Mouse (Mus musculus): ENCODE results near the gene Pthlh. TPM values are rescaled to one million over a fixed set of nuclear protein-coding genes. Genes with fewer than 3 reads are reported as not detected.
"Not testable (repeated sequence)": the region's sequence is repeated elsewhere in the genome, so short reads cannot be mapped to it uniquely, and the experiment has no call there.

Pthlh gene
- polyA plus RNA-seq (2012; rRNA removed) = 0.27 and 0.41 TPM in 2 replicates

DNA sequence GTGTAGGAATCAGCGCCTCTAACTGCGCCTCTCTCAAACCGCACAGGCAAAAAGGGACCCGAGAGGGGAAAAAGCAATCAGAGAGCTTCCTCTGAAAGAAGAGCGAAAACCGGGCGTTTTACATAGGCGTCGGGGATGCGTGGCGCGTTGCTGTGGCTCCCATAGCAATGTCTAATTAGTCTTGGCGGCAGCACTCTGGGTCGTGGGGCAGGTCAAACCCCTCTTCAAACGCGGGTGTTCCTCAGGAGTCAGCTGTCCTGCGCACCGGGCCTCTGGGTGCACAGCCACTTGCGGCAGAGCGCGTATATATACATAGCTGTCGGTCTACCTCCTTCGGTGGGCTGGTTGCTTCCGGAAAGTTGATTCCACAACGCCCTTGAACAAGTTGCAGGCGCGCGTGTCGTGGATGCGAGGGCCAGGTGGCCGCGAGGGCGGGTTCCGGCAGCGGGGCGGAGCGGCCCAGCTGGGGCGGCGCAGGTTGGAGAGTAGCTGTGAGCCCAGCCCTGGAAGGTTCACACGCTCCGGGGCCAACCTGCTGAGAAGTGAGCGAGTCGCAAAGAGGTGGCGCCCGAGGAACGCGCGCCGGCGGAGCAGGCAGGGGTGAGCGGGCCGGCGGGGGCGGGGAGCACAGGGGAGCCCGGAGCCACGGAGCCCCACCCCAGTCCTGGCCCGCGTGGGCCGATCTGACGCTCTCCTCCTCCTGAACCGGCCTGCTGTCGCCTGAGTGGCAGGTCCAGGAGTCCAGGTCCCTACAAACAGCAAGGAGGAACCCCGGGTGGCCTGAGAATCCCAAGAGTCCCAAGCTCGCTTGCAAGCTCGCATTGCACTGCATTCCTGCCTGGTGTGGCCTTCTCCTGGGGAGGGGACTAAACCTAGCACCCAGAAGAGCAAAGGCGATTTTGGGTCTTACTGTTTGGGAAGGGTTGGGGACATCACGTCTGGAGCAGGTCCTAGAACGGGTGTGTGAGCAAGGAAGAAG lies at the start of gene Pthlh:
Gene Pthlh, minus strand, starts transcription at position 597 of the 979 bp plus-strand sequence.
- H3K27ac ChIP-seq (ENCODE audit: insufficient read depth, low read depth, low read length) = no peak within 1 kb of the TSS
- peaks cover 3% of the 10 kb centered on the region; the same call in 1 of the 2 replicates for H3K4me1 ChIP-seq (ENCODE audit: control insufficient read depth, insufficient read depth, low read length)
- DNase-seq = peak; percentile 71
- H3K36me3 ChIP-seq (ENCODE audit: control insufficient read depth, insufficient read depth, low read length) = no peaks in the 10 kb centered on the region
- TF ChIP-seq CTCF (conservative IDR thresholded peaks at IDR 0.05; ENCODE audit: insufficient read depth, insufficient read length, low read depth, low read length) = 0 out of 2 replicates have a peak, but pooled peaks have one; percentile 14
- no peak for TF ChIP-seq POLR2A (IDR thresholded peaks at IDR 0.05; ENCODE audit: low read depth, low read length)
- H3K4me3 ChIP-seq (ENCODE audit: insufficient read depth, low read depth, low read length) = peak within 1 kb of the TSS; percentile 21
- 1% methylated on average over 68 of the region's 68 CpGs for WGBS
- peaks cover 2% of the 10 kb centered on the region; the same call in 1 of the 2 replicates for H3K27me3 ChIP-seq (replicated peaks; ENCODE audit: control insufficient read depth, insufficient read depth, low read length)

DNA sequence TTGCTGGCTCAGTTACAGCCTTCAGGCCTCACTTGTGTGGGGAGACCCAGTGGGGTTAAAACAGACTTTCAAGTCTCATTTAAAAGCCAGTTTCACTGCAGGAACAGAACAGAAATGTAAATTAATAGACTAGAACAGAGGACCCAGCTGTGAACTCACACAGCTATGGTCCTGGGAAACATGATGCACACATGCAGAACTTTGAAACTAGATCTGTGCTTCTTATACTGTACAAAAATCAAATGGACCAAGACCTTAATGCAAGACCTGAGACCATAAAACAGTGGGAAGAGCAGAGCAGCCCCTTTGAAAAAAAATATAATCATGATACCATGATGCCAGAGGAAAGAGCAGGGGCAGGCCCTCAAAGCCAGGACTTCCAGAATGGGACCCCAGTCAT lies 49.3 kb upstream of the Pthlh start:
- Histone ChIP-seq H3K36me3 (ENCODE audit: control insufficient read depth, insufficient read depth, low read length) (no peaks in the 10 kb centered on the region), H3K27ac (ENCODE audit: insufficient read depth, low read depth, low read length) (no peak overlapping the region), H3K27me3 (replicated peaks; ENCODE audit: control insufficient read depth, insufficient read depth, low read length) (no peaks in the 10 kb centered on the region), H3K4me3 (ENCODE audit: insufficient read depth, low read depth, low read length) (no peak overlapping the region), H3K4me1 (ENCODE audit: control insufficient read depth, insufficient read depth, low read length) (no peaks in the 10 kb centered on the region)
- DNase-seq = no peak
- TF ChIP-seq POLR2A (IDR thresholded peaks at IDR 0.05; ENCODE audit: low read depth, low read length) (no peak), CTCF (conservative IDR thresholded peaks at IDR 0.05; ENCODE audit: insufficient read depth, insufficient read length, low read depth, low read length) (no peak)

DNA sequence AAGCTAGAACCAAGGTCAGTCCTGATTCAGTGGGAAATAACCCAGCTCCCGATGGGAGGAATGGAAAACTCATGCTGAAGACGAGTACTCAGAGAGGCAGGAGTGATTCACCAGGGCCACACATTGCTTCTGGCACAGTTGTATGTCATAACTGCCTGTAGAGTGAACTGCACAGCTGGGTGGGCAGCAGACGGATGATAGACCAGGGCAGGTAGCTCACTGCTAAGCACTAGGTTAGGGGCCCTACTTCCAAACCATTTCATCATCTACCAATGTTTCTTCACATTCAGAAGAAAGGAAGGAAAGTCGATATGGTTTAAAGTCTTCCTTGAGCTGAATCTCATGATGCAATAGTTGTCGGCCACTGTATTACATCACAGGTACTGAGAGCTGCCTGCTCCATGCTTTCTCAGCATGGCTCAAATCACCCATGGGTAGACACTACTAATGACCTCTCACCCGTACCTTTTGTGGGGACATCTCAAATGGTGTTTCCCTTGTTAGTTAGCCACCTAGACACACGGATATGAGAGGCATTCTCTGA lies 46.5 kb upstream of the Pthlh start:
- no peak overlapping the region for H3K4me3 ChIP-seq (ENCODE audit: insufficient read depth, low read depth, low read length)
- 78% methylated on average over 7 of the region's 7 CpGs for WGBS
- DNase-seq = no peak

DNA sequence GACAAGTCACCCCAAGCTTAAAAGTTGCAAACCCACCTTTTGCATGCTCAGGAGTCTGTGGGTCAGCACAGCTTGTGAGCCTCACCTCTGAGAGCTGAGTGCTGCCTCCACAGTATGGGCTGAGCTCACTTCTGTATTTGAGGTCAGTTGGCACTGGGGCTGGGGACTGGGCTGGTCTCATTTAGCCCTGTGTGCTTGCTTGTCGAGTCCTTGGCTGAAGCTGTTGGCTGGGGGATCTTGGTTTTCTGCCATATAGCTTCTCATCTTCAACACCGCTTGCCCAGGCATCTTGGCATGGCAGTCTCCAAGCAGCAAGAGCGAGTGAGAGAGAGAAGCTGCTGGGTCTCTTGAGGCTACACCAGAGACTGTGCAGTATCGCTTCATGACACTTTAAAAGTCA lies 46.1 kb upstream of the Pthlh start:
- no peak overlapping the region for H3K4me3 ChIP-seq (ENCODE audit: insufficient read depth, low read depth, low read length)
- no peak for DNase-seq
- WGBS = 85% methylated on average over 4 of the region's 4 CpGs

More for the DNA sequence above, 46.5 kb upstream of the Pthlh start:
- H3K36me3 ChIP-seq (ENCODE audit: control insufficient read depth, insufficient read depth, low read length) = no peaks in the 10 kb centered on the region
- TF ChIP-seq CTCF (conservative IDR thresholded peaks at IDR 0.05; ENCODE audit: insufficient read depth, insufficient read length, low read depth, low read length) = no peak
- no peak for TF ChIP-seq POLR2A (IDR thresholded peaks at IDR 0.05; ENCODE audit: low read depth, low read length)
- H3K27me3 ChIP-seq (replicated peaks; ENCODE audit: control insufficient read depth, insufficient read depth, low read length) = no peaks in the 10 kb centered on the region
- H3K4me1 ChIP-seq (ENCODE audit: control insufficient read depth, insufficient read depth, low read length) = no peaks in the 10 kb centered on the region
- H3K27ac ChIP-seq (ENCODE audit: insufficient read depth, low read depth, low read length) = no peak overlapping the region

DNA sequence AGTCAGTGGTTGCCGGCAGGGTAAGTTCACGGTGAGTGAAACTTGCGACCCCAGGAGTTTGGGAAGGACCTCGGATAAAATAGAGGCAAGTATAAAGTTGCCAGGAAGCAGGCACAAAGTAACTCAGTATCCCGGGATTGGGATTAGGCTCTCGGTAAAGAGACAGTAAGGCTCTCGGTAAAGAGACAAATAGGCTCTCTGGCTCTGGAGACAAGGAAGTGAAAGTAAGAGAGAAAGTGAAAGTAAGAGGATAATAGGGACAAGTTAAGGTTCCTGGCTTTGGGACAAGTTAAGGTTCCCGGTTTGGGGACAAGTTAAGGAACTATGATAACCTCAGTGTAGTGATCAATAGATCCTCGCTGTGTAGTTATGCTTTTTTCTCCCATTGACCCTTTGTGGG lies 40.3 kb upstream of the Pthlh start:
- not testable (repeated sequence) for H3K36me3 ChIP-seq (ENCODE audit: control insufficient read depth, insufficient read depth, low read length); H3K27ac ChIP-seq (ENCODE audit: insufficient read depth, low read depth, low read length); H3K4me1 ChIP-seq (ENCODE audit: control insufficient read depth, insufficient read depth, low read length); H3K4me3 ChIP-seq (ENCODE audit: insufficient read depth, low read depth, low read length); H3K27me3 ChIP-seq (replicated peaks; ENCODE audit: control insufficient read depth, insufficient read depth, low read length)
- DNase-seq = peak; percentile 32
- 85% methylated on average over 8 of the region's 9 CpGs for WGBS

More for the DNA sequence above, 46.1 kb upstream of the Pthlh start:
- TF ChIP-seq POLR2A (IDR thresholded peaks at IDR 0.05; ENCODE audit: low read depth, low read length) = no peak
- TF ChIP-seq CTCF (conservative IDR thresholded peaks at IDR 0.05; ENCODE audit: insufficient read depth, insufficient read length, low read depth, low read length) = no peak
- Histone ChIP-seq H3K27ac (ENCODE audit: insufficient read depth, low read depth, low read length) (no peak overlapping the region), H3K27me3 (replicated peaks; ENCODE audit: control insufficient read depth, insufficient read depth, low read length) (no peaks in the 10 kb centered on the region), H3K36me3 (ENCODE audit: control insufficient read depth, insufficient read depth, low read length) (no peaks in the 10 kb centered on the region), H3K4me1 (ENCODE audit: control insufficient read depth, insufficient read depth, low read length) (no peaks in the 10 kb centered on the region)

DNA sequence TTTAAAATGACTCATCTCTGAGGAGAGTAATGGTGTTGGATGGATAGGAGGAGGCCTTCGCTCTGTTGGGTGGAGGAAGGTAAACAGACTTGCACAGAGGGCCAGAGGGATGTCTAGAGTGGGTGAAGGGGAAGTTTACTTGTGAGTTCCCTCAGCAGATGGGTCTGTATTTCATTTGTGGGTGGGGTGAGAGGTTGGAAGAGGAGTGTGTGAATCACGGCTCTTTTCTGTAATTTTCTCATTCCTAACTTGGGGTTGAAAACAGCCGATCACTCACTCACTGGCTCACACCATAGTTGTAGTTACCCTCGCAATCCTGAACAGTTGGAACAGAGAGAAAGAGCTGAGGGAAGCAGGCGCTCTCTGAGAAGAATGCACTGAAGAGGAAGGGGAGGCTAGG lies 35.6 kb upstream of the Pthlh start:
- no peak for DNase-seq
- no peak for TF ChIP-seq CTCF (conservative IDR thresholded peaks at IDR 0.05; ENCODE audit: insufficient read depth, insufficient read length, low read depth, low read length)
- no peak for TF ChIP-seq POLR2A (IDR thresholded peaks at IDR 0.05; ENCODE audit: low read depth, low read length)
- Histone ChIP-seq H3K27me3 (replicated peaks; ENCODE audit: control insufficient read depth, insufficient read depth, low read length) (no peaks in the 10 kb centered on the region), H3K36me3 (ENCODE audit: control insufficient read depth, insufficient read depth, low read length) (no peaks in the 10 kb centered on the region), H3K27ac (ENCODE audit: insufficient read depth, low read depth, low read length) (no peak overlapping the region), H3K4me3 (ENCODE audit: insufficient read depth, low read depth, low read length) (no peak overlapping the region), H3K4me1 (ENCODE audit: control insufficient read depth, insufficient read depth, low read length) (no peaks in the 10 kb centered on the region)
- WGBS = 82% methylated on average over 5 of the region's 5 CpGs

DNA sequence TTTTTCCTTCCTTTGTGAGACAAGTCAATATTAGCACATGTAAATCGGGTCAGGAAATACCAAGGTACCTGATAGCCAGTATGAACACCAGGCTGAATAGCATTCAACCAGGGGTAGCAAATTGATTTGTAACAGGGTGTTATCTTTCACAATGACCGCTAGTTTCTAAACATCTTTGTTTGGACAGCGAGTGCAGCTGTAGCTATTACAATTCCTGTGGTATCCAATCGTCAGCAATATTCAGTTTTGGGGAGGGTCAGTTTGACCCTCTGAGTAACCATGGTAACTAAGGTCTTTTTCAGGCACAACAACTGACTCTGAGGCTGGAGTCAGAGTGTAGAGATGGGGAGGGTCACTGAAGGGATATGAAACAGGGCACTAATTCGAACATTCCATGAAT lies 15.3 kb upstream of the Pthlh start:
- no peak overlapping the region for H3K27ac ChIP-seq (ENCODE audit: insufficient read depth, low read depth, low read length)
- 35% methylated on average over 5 of the region's 5 CpGs for WGBS
- no peaks in the 10 kb centered on the region for H3K27me3 ChIP-seq (replicated peaks; ENCODE audit: control insufficient read depth, insufficient read depth, low read length)
- H3K36me3 ChIP-seq (ENCODE audit: control insufficient read depth, insufficient read depth, low read length) = no peaks in the 10 kb centered on the region
- no peak for TF ChIP-seq POLR2A (IDR thresholded peaks at IDR 0.05; ENCODE audit: low read depth, low read length)
- no peak for TF ChIP-seq CTCF (conservative IDR thresholded peaks at IDR 0.05; ENCODE audit: insufficient read depth, insufficient read length, low read depth, low read length)
- DNase-seq = no peak
- no peak overlapping the region for H3K4me3 ChIP-seq (ENCODE audit: insufficient read depth, low read depth, low read length)
- no peaks in the 10 kb centered on the region for H3K4me1 ChIP-seq (ENCODE audit: control insufficient read depth, insufficient read depth, low read length)
